Mouse (Mus musculus): ENCODE measurements around the gene Caln1.

Caln1 gene

DNA sequence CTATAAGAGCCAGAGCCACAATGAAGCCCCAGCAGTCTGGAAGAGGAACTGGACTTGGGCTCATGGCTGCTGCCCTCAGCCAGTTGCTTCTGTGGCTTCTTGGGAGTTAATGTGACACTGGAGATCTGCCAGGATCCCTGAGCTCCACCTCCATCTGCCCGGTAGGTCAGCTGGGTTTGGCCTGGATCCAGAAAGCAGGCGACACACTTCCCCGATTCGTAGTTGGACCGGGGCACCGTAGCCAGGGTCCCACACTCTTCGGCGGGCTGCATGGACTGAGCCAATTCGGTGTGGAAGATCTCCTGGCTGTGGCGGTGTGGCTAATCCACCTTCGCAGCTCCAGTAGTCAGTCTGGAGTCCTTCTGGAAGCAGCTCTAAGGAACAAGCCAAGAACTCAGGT is at the start of gene Caln1:
Gene Caln1, plus strand, starts transcription at position 219 of the 400 bp plus-strand sequence.
- DNase-seq (ENCODE audit: low read depth) = no peak

DNA sequence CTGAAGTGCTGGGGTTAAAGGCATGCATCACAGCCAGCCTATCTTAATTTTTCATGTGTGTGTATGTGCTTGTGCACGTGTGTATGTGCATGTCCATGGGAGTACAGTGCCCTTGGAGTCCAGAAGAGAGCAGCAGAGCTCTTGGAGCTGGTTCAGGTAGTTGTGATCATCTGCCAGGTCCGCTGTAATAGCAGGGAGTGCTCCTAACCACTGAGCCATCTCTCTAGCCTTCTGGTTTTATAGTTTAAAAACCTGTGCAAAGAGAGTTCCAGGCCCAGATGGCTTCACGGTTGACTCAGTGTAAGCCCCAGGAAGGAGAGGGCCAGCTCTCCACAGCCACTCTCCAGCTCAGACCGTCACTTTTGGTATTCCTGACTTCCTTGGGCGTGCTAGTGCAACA is 49.5 kb upstream of the Caln1 start:
- no peak for DNase-seq (ENCODE audit: low read depth)

DNA sequence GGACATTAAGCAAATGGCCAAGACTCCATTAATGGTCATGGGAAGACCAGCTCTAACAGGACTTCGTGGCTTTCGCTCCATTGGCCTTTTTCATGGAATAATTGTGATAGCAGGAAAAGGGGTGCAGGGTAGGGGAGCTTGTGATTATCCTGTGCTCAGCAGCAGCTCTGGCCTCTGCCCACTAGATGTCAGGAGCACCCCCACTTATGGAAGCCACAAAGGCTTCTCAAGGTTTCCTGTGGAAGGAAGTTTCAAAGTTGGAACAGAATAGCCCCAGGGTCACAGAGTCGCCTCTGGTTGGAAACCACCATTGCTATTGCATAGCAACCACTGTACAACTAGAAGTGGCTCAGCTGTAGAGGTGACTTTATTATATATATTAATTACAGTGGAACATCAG is 48.8 kb upstream of the Caln1 start:
- DNase-seq (ENCODE audit: low read depth) = no peak

DNA sequence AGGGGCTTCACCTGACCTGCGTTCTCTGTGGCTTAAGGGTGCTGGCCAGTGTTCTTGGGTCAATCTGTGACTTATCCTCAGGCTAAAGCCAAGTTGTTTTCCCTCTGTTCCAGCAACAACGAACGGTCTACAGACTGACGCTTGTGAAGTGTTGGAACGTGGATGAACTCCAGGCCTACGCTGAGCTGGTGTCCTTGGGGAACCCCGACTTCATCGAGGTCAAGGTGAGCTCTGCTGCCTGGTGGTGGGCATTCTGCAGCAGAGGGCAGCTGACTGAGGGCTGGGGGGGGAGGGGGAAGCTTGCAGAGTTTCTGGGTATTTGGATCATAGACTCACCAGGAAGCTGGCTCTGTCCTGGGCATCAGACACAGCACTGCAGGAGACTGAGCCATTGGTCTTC is 43.8 kb upstream of the Caln1 start:
- no peak for DNase-seq (ENCODE audit: low read depth)

DNA sequence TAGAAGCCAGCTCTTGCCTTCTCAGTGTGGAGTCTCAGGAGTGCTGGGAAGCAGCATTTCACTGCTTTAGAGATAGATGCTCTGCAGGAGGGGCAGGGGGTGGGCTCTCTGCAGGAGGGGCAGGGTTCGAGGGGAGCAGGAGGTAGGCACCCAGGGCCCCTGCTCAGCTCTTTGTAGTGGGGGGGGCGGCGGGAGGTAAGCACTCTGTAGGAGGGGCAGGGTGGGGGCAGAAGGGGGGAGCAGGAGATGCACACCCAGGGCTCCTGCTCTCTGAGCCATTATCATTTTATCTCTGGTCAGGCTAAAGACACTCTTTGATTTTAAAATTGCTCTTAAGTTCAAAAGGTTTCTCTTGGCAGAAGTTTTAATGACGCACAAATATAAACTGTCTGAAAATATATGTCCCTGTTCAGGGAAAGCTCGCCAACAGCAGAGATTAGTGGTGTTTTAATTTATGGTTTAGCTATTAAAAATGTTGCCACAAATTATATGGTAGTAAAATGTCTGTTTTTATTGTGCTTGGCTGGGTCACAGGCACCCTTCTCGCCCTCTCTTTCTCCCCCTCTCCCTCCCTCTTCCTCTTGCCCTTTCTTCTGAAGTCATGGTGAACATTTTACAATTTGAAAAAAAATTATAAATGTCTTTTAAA is 41.5 kb upstream of the Caln1 start:
- no peak for DNase-seq (ENCODE audit: low read depth)

DNA sequence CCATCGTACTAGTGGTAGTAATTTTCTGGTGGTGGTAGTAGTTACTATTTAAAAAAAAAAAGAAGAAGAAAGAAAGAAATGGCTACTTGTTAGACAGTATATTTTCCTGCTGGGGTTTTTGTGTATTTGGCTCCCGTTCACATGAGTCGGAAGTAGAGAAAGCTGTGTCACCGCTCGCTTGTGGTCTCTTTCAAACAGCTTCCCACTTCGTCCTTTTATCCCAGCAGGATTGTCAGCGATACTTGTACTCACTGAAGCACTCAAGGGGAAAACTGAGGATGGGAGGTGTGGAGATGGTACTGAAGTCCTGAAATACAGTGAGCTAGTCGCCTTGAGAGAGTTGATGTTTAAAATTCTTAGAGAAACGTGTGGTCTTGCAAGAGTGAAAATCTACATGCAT is 40.9 kb upstream of the Caln1 start:
- no peak for DNase-seq (ENCODE audit: low read depth)

DNA sequence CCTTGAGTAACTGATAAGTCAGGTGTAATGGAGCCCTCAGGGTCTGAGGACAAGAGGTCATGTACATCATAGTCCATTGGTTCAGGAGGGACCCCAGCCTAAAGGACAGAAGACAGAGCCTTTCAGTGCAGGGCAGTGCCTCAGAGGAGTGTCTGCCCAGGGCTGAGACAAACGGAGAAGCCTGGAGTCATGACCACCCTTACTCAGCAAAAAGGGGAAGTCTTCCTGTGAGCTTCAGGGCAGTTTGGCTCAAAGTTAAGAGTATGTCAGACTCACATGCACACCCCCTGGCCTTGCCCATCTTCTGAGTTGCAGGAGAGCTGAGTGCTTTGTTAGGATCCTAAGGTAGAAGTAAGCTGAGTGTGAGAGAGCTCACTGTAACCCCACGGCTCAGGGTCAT is 39.4 kb upstream of the Caln1 start:
- no peak for DNase-seq (ENCODE audit: low read depth)

DNA sequence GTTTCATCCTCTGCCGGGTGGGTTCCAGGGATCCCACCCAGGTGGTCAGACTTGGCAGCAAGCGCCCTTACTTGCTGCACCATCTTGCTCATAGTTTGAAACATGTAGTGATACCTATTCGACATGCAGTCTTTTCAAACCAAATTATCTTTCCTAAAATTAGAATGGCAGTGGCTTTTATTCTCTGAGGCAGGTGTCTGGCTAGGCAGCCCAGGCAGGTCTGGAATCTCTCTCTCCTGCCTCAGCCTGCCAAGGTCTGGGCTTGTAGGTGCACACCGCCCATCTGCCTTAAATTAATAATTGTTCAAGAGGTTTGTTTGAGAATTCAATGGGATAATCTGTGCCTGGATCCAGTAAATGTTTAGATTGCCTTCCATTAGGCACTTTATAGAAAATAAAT is 38.5 kb upstream of the Caln1 start:
- no peak for DNase-seq (ENCODE audit: low read depth)

DNA sequence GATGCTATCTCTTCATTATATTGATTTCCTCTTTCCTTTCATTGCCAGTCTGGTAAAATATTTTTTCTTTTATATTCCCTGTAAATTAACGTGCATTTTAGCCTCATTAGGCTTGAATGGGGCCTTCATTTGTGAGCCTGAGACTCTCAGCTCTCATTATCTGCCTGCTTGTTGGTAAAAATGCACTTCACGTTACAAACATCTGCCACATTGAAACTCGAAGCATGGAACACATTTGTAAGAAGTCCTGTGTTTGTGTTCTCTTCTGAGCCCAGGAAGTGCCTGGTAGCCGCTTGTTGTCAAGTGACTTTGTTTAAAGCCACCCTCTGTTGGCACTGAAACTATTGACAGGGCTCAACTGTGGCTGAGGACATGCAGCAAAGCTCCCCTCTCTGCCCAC is 38.0 kb upstream of the Caln1 start:
- DNase-seq (ENCODE audit: low read depth) = no peak

DNA sequence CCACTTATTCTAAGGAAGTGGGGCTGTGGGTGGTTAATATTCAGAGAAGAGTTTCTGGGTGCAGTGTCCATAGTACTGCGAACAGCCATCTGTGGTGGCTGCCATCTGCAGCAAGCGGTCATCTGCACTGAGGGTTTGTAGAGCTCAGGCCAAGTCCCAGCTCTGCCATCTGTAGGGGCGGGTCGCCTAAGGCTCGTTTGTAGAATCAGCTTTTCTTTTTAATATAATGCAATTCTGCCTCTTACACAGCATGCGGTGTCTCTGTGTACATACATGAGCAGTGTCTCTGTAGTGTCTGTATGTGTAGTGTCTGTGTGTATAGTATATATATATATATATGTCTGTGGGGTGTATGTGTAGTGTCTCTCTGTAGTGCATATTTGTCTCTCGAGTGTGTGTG is 35.7 kb upstream of the Caln1 start:
- DNase-seq (ENCODE audit: low read depth) = no peak

DNA sequence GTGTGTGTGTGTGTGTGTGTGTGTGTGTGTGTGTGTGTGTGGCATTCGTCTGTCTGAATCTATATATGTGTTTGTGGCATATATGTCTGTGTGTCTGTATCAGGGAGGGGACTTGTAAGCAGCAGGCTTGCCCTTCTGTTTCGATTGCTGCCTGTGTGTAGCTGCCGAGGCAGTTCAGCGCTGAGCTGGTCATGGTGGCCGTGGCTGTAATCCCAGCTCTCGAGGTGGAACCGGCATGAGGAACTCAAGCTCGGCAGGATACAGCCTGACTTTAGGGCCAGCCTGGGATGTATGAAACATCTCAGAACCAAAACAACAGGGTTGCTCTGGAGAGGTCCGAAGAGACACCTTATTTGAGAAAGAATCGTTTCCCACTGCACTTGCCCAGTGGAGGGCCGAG is 35.3 kb upstream of the Caln1 start:
- DNase-seq (ENCODE audit: low read depth) = no peak

DNA sequence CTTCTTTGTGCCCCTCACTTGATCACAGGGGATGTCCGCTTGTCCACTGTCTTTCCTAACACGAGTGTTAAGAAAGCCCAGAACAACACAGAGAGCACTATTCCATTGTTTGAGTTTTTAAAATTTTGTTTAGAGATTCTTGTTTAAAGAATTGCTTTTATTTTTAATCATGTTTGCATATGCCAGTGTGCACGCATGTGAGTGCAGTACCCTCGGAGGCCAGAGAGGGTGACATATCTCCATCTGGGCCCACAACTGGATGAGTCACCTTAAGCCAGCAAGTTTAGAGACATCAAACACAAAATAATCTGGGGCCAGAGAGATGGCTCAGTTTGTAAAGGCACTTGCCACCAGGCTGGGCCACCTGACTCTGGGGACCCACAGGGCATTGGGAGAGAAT is 33.8 kb upstream of the Caln1 start:
- no peak for DNase-seq (ENCODE audit: low read depth)

DNA sequence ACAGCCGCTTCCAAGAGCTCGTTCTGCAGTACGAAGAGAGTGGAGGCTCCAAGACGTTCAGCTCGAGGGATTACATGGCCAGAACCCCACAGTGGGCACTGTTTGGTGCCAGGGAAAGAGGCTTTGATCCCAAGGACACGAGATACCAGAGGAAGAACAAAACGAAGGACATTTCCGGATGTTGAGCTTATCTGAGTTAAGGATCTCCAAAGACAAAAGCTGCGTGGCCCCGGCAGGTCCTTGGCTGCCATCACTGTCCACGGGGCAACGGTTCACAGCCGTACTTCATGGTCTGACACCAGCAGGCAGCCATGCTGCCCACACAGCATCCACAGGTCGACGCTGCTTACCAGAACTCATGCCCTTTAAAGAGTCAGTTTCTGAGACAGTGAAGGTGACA is 28.6 kb upstream of the Caln1 start:
- DNase-seq (ENCODE audit: low read depth) = no peak

DNA sequence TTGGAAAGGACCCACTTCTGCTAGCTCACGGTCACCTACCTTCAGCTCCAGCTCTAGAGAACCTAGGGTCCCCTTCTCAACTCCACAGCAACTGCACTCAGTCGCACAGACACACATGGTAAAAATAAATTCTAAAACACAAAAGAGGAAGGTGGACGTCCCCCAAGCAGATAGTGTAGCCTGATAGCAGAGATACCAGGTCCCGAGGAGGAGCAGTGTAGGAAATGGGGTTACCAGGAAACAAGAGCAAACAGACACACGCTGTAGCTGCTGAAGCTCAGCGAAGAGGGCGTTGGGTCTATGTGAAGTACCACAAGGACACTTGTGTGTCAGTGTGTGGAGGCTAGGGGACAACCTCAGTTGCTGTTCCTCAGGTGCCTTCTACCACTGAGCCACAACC is 24.3 kb upstream of the Caln1 start:
- no peak for DNase-seq (ENCODE audit: low read depth)

DNA sequence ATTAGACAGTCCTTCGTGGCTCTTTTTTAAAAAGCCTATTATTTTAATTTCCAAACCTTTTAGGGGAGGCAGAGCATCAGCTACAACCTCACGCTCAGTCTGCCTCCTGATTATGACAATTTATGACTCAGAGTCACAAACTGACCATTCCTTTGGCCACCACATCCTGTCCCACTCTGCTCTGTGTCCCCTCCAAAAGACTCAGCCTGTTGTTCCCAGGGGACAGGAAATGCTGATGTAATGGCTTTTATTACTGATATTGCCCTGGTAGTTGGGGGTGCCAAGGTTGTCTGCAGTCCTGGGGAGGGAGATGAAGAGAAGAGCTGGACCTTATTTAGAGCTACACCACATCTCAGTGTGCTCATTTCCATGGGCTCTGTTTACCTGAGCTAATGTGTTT is 23.4 kb upstream of the Caln1 start:
- no peak for DNase-seq (ENCODE audit: low read depth)

DNA sequence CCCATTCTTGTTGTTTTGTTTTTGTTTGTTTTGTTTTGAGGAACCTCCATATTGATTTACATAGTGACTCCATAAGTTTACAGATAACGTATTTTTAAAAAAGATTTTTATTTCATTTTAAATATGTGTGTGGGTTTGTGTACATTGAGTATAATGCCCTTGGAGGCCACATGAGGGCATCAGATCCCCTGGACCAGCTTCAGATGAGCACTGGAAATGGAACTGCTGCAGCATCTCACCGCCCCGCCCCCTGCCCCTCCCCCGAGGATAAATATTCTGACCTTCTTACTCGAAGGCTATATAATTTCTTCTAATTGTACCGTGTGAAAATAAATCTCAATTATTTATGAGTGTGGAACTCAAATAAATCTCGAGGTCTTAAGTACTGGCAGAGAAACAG is 14.0 kb upstream of the Caln1 start:
- DNase-seq (ENCODE audit: low read depth) = no peak

DNA sequence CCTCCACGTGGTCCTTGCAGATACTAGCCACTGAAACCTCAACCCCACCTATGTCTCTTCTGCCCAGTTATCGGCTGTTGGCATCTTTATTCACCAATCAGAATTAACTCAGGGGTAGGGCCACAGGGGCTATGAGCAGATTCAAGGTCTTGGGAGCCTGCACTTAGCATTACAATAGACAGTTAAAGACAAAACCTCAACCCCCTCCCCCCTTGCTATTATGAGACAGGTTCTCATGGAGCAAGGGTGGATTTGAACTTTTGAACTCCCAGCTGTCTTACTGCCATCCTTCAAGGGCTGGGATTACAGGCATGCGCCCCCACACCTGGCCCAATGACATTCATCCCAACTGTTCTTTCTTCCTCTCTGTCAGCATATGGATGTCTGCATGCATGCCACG is 6.1 kb upstream of the Caln1 start:
- DNase-seq (ENCODE audit: low read depth) = no peak

DNA sequence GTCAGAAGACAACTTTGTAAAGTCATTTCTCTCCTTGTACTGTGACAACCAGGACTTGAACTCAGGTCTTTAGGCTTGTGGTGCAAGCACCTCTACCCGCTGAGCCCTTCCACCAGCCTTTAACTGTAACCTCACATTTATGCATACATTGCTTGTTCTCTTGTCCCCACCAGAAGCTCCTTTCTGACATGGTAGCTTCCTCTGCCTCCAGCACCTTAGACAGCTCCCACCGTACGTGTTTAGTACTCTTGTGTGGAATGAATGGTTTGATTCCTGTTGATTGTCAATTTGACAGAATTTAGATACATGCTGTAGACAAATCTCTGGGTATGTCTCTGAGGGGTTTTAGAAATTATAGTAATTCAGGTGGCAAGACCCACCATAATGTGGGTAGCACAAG is 5.5 kb upstream of the Caln1 start:
- DNase-seq (ENCODE audit: low read depth) = no peak

DNA sequence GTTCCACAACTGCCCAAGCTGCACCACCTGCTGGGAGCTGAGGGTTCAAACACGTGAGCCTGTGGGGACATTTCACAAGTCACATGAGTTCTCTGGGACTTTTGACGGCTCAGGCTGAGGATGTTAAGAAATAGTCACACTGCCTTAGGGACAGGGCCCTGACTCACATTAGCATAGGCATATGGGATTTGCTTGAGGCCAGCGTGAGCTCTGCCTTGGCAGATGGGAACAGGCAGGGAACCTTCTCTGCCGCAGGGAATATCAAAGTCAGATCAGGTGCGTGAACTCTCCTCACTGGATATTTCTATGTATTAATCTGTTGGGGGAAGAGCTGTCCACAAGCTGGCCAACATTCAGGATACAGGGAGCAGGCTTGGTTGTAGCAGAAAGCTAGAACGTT is 1.0 kb upstream of the Caln1 start:
- DNase-seq (ENCODE audit: low read depth) = no peak

DNA sequence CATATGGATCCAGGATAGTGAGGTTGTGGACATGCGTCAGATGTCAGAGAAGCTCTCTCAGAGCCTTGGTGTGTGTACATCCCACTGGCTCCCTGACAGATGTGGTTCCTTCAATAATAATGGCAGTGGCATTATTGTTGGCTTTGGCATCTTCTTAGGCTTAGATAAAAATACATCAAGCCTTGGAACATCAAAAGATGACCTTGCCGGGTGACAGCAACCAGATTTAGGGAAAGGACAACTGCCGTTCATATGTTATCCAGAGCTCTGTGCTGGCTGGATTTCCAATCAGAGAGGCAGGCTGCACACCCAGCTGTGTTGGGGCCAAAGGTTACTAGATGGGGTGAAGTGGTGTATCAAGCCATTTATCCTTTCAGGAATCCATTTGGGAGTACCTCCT is 6.2 kb downstream of the Caln1 start:
- no peak for DNase-seq (ENCODE audit: low read depth)

DNA sequence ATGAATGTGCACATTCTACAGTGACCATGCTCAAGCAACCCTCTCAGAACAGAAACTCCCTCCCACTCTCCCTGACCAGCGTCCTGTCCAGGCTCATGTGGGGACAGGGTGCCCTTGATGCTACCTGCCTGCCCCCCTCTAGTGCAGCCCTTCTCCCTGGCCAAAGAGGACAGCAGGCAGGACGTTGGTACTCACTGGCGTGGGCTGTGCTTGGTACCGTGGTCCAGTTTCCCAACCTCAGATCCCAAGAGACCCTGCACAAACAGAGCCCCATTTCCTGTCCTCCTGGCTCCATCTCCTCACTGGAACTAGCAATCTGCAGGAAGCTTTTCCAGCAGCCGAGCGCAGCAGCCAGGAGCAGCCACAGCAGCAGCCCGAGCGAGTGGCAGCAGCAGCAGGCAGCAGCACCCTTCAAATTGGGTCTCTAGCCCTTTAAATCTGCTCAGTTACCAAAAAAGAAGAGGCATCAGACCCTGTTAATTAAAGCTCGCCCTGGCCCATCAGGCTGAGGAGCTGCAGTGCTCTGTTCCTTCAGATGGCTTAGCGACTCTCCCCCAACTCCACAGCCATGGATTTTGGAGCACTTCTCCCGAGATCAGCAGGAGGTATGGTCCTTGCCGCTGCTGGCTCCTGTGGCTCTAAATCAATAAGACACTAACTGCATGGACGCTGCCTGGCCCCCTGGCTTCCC is 15.1 kb downstream of the Caln1 start, which contains the start of gene A330070K13Rik:
Gene A330070K13Rik, minus strand, starts transcription at position 410 of the 691 bp plus-strand sequence.
- no peak for DNase-seq (ENCODE audit: low read depth)

DNA sequence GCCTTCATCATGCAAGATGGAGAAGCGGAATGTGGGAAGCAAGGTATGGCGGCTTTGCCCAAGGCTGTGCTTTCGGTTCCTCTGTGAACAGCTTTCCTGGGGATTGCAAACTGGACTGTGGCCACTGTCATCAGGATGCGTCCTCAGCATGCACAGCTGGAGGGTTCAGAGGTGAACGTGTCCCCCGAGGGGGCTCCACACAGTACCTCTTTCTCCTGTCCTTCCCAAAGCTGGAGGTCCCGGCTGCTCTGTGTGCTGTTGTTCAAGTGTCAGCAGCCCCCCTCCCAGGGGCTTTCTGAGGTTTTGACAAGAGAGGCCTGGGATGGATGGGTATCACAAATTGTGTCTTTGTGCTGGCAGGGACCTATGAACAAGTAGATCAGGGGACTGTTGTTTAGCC is 17.2 kb downstream of the Caln1 start:
- no peak for DNase-seq (ENCODE audit: low read depth)

DNA sequence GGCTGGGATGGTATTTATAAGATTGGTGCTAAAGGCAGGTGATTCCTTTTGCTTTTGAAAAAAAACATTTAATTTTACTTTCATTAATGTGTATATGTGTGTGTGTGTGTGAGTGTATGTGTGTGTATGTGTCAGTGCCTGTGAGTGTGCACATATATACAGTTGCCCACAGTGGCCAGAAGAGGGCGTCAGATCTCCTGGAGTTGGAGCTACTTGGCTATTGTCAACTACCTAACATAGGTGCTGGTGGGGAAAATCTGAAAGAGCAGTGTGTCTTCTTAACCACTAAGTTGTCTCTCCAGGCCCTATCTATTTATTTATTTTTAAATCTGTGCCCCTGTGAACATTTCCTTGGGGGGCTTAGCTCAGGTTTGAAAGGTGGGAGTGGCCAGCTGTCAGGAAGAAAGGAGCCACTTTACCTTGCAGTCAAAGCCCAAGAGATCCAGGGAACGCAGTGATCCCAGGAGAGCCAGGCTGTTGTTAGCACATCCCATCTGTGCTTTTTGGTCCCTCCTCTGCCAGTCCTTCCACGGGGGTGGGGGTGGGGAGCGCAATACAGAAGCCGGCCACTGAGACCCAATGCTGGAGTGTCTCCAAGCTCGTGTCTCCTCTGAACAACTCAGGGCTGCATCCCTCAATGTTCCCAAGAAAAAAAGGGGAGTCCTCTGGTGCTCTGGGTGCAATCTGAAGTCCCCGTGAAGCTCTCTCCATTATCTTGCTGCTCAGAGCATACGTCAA is 24.5 kb downstream of the Caln1 start:
- no peak for DNase-seq (ENCODE audit: low read depth)

Measured in c-Kit-positive CD71-negative TER-119-negative erythroid progenitor cells, embryonic 14.5 days (primary cell).